ENCODE assay signal across 16 mouse cellular contexts in genomic region chr3:135091487-135091886, GRCm38 (mm10).
"Had no signal": no experiment of that assay in that cellular context is flagged by ENCODE, and none has a peak within 500 bp of the region (broad histone marks: within the 10 kb centered on the region; RNA-seq: fewer than 3 reads in every experiment).

No protein-coding gene starts in this region.

- H3K4me3 ChIP-seq: neural tube, embryonic 12.5 days; neural tube, embryonic 13.5 days; neural tube, embryonic 15.5 days; stomach, embryonic 15.5 days had no signal

- H3K4me1 ChIP-seq: neural tube, embryonic 12.5 days; neural tube, embryonic 13.5 days; neural tube, embryonic 15.5 days; stomach, embryonic 15.5 days had no signal

- H3K27me3 ChIP-seq: neural tube, embryonic 12.5 days; neural tube, embryonic 13.5 days; neural tube, embryonic 15.5 days; stomach, embryonic 15.5 days had no signal

- H3K27ac ChIP-seq: neural tube, embryonic 12.5 days; neural tube, embryonic 13.5 days; neural tube, embryonic 15.5 days; stomach, embryonic 15.5 days; stomach, postnatal 0 days had no signal

- H3K9ac ChIP-seq: neural tube, embryonic 12.5 days; neural tube, embryonic 13.5 days; neural tube, embryonic 15.5 days; stomach, embryonic 15.5 days had no signal

- H3K9me3 ChIP-seq: neural tube, embryonic 12.5 days; neural tube, embryonic 15.5 days; stomach, embryonic 15.5 days had no signal

- H3K4me2 ChIP-seq: neural tube, embryonic 12.5 days; neural tube, embryonic 13.5 days; neural tube, embryonic 15.5 days; stomach, embryonic 15.5 days had no signal

- H3K36me3 ChIP-seq: neural tube, embryonic 12.5 days; neural tube, embryonic 13.5 days; neural tube, embryonic 15.5 days; stomach, embryonic 15.5 days had no signal

- DNase-seq: right cerebral cortex, adult 18-20 months; right cerebral cortex, postnatal 14 days; right cerebral cortex, postnatal 25 days; right cerebral cortex, postnatal 4 days; spleen, adult 18-20 months; thymus, adult 18-20 months; thymus, adult 2 months; thymus, postnatal 14 days; thymus, postnatal 25 days; thymus, postnatal 36 days; thymus, postnatal 4 days had no signal
